Mouse (Mus musculus) megakaryocyte, embryonic 14.5 days (primary cell): ENCODE data around the gene Ceacam16.

ENCODE experiments used
- FLI1 ChIP-seq: IDR thresholded peaks from 2 replicates; pipeline ENCODE4 v1.6.1; 2012; ENCODE audit warnings: low read length, inconsistent platforms, mixed read lengths
- GATA1 ChIP-seq: IDR thresholded peaks from 3 replicates; pipeline ENCODE4 v1.6.1; 2012; ENCODE audit warnings: mixed read lengths, low read length, inconsistent platforms, borderline replicate concordance

DNA sequence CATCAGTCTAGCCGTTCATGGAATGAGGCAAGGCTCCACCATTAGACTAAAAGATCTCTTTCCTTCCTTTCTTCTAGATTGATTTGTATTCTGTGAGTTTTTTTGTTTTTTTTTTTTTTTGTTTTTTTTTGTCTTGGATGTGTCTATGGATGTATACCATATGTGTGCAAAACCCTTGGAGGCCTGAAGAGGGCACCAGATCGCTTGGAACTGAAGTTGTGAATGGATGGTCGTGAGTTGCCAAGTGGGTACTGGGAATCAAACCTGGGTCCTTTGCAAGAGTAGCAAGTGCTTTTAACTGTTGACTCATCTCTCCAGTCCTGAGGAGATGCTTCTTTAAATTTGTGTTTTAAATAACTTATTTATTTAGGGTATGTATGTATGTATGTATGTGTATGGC, 27.0 kb downstream of the Ceacam16 start:
- TF ChIP-seq GATA1 (no peak), FLI1 (no peak)
